Mouse (Mus musculus) limb, embryonic 15.5 days (tissue): ENCODE data around the gene Fam117a. TPM values are rescaled to one million over a fixed set of nuclear protein-coding genes. Genes with fewer than 3 reads are reported as not detected.
A peak's percentile ranks its signal among the peaks of the same experiment; 100 is the strongest.

Source experiments
- ATAC-seq: fragments of 200-750 bp; cut with Nextera tagmentation; 2 replicates; pipeline ENCODE4 v1.8.0; 2017; ENCODE audit warnings: low read depth, moderate TSS enrichment; ENCODE audit not compliant: insufficient number of reproducible peaks, low FRiP score, low TSS enrichment
- H3K27ac ChIP-seq: fragments of 300-500 bp; sonication (generic); 2 replicates; pipeline ENCODE4 v1.5.1; 2015; ENCODE audit warnings: moderate library complexity, mild to moderate bottlenecking, inconsistent platforms
- H3K27me3 ChIP-seq: fragments of 300-500 bp; sonication (generic); 2 replicates; pipeline ENCODE4 v1.6.1; 2015; ENCODE audit warnings: inconsistent platforms
- H3K36me3 ChIP-seq: fragments of 300-500 bp; sonication (generic); 2 replicates; pipeline ENCODE4 v1.6.1; 2015; ENCODE audit warnings: inconsistent platforms
- H3K4me1 ChIP-seq: fragments of 300-500 bp; sonication (generic); 2 replicates; pipeline ENCODE4 v1.6.1; 2015; ENCODE audit warnings: inconsistent platforms
- H3K4me2 ChIP-seq: fragments of 300-500 bp; sonication (generic); 2 replicates; pipeline ENCODE4 v1.6.1; 2015; ENCODE audit warnings: mild to moderate bottlenecking, inconsistent platforms
- H3K4me3 ChIP-seq: fragments of 300-500 bp; sonication (generic); 2 replicates; pipeline ENCODE4 v1.5.1; 2015; ENCODE audit warnings: mild to moderate bottlenecking, inconsistent platforms
- H3K9ac ChIP-seq: fragments of 300-500 bp; sonication (generic); 2 replicates; pipeline ENCODE4 v1.6.1; 2015; ENCODE audit warnings: inconsistent platforms
- H3K9me3 ChIP-seq: fragments of 300-500 bp; sonication (generic); 2 replicates; pipeline ENCODE4 v1.6.1; 2016; ENCODE audit warnings: inconsistent platforms
- WGBS: fragments of 180-500 bp; shearing (Covaris S2); methylation state at CpG from one replicate; pipeline ENCODE4 v1.1.7; 2015; 5-methylcytosine and 5-hydroxymethylcytosine counted together
- polyA plus RNA-seq: library from polyadenylated mRNA; unstranded; fragments of >200 nt; fragmentation: Nextera tagmentation; extraction: Ambion mirVana; gene quantifications from 2 replicates; pipeline ENCODE4 v1.2.1, GENCODE M21; 2015

Gene Fam117a
- polyA plus RNA-seq, 1 experiment from 2014 or later: 14.6 TPM

- peak overlapping the region; percentile 61 for H3K4me2 ChIP-seq
- peak overlapping the region; percentile 64 for H3K9ac ChIP-seq
- 6% methylated on average over 17 of the region's 17 CpGs for WGBS
- no peaks in the 10 kb centered on the region for H3K27me3 ChIP-seq
- ATAC-seq: no peak
- peaks cover 27% of the 10 kb centered on the region for H3K4me1 ChIP-seq
- H3K9me3 ChIP-seq: no peaks in the 10 kb centered on the region
- H3K27ac ChIP-seq: peak overlapping the region; percentile 87
- H3K36me3 ChIP-seq: peaks cover 7% of the 10 kb centered on the region
- peak overlapping the region; percentile 99 for H3K4me3 ChIP-seq
These were observed 26.0 kb upstream of the Fam117a start for GRCm38 (mm10) chr11:95310648-95311424.

GRCm38 (mm10) chr11:95311425-95311807 is 25.4 kb upstream of the Fam117a start:
- ATAC-seq: no peak
- H3K4me1 ChIP-seq: peaks cover 27% of the 10 kb centered on the region
- H3K4me3 ChIP-seq: peak overlapping the region; percentile 99
- no peak overlapping the region for H3K9ac ChIP-seq
- peak overlapping the region; percentile 61 for H3K4me2 ChIP-seq
- H3K9me3 ChIP-seq: no peaks in the 10 kb centered on the region
- H3K27me3 ChIP-seq: no peaks in the 10 kb centered on the region
- H3K27ac ChIP-seq: peak overlapping the region; percentile 87; the same call in 1 of the 2 replicates
- peaks cover 1% of the 10 kb centered on the region; the same call in 1 of the 2 replicates for H3K36me3 ChIP-seq
- 27% methylated on average over 5 of the region's 5 CpGs for WGBS

GRCm38 (mm10) chr11:95315215-95315955 is 21.4 kb upstream of the Fam117a start:
- no peak overlapping the region for H3K4me3 ChIP-seq
- H3K9ac ChIP-seq: no peak overlapping the region
- WGBS: 61% methylated on average over 7 of the region's 7 CpGs
- no peak for ATAC-seq
- no peak overlapping the region for H3K27ac ChIP-seq
- no peaks in the 10 kb centered on the region for H3K27me3 ChIP-seq
- H3K4me1 ChIP-seq: peaks cover 14% of the 10 kb centered on the region
- no peak overlapping the region for H3K4me2 ChIP-seq
- H3K36me3 ChIP-seq: no peaks in the 10 kb centered on the region
- H3K9me3 ChIP-seq: no peaks in the 10 kb centered on the region

GRCm38 (mm10) chr11:95318116-95318515 is 18.7 kb upstream of the Fam117a start:
- WGBS: 89% methylated on average over 9 of the region's 9 CpGs
- Histone ChIP-seq H3K36me3 (no peaks in the 10 kb centered on the region), H3K9ac (no peak overlapping the region), H3K27me3 (no peaks in the 10 kb centered on the region), H3K4me3 (no peak overlapping the region), H3K27ac (no peak overlapping the region), H3K4me2 (no peak overlapping the region), H3K4me1 (0 out of 2 replicates have a peak, but pooled peaks cover 7% of the 10 kb centered on the region), H3K9me3 (no peaks in the 10 kb centered on the region)
- no peak for ATAC-seq

GRCm38 (mm10) chr11:95319506-95319905 is 17.3 kb upstream of the Fam117a start:
- Histone ChIP-seq H3K4me3 (no peak overlapping the region), H3K4me1 (0 out of 2 replicates have a peak, but pooled peaks cover 7% of the 10 kb centered on the region), H3K27ac (no peak overlapping the region), H3K9ac (no peak overlapping the region), H3K36me3 (no peaks in the 10 kb centered on the region), H3K4me2 (no peak overlapping the region), H3K9me3 (no peaks in the 10 kb centered on the region), H3K27me3 (no peaks in the 10 kb centered on the region)
- no peak for ATAC-seq
- whole genome bisulfite sequencing: 33% methylated on average over 1 of the region's 1 CpGs

GRCm38 (mm10) chr11:95320010-95320409 is 16.8 kb upstream of the Fam117a start:
- no peak overlapping the region for H3K4me3 ChIP-seq
- no peak overlapping the region for H3K9ac ChIP-seq
- no peak overlapping the region for H3K27ac ChIP-seq
- 100% methylated on average over 1 of the region's 1 CpGs for WGBS
- no peaks in the 10 kb centered on the region for H3K9me3 ChIP-seq
- no peak overlapping the region for H3K4me2 ChIP-seq
- H3K36me3 ChIP-seq: no peaks in the 10 kb centered on the region
- no peaks in the 10 kb centered on the region for H3K27me3 ChIP-seq
- ATAC-seq: no peak
- H3K4me1 ChIP-seq: 0 out of 2 replicates have a peak, but pooled peaks cover 5% of the 10 kb centered on the region

- Histone ChIP-seq H3K4me2 (no peak overlapping the region), H3K9me3 (no peaks in the 10 kb centered on the region), H3K27me3 (no peaks in the 10 kb centered on the region), H3K4me3 (no peak overlapping the region), H3K4me1 (no peaks in the 10 kb centered on the region), H3K27ac (no peak overlapping the region), H3K36me3 (no peaks in the 10 kb centered on the region), H3K9ac (no peak overlapping the region)
- no peak for ATAC-seq
- 91% methylated on average over 10 of the region's 10 CpGs for WGBS
These were observed 12.6 kb upstream of the Fam117a start for GRCm38 (mm10) chr11:95324181-95324580.

- H3K36me3 ChIP-seq: no peaks in the 10 kb centered on the region
- no peak overlapping the region for H3K4me2 ChIP-seq
- 83% methylated on average over 4 of the region's 4 CpGs for WGBS
- ATAC-seq: no peak
- no peak overlapping the region for H3K27ac ChIP-seq
- no peak overlapping the region for H3K4me3 ChIP-seq
- H3K9me3 ChIP-seq: no peaks in the 10 kb centered on the region
- no peak overlapping the region for H3K9ac ChIP-seq
- H3K4me1 ChIP-seq: no peaks in the 10 kb centered on the region
- H3K27me3 ChIP-seq: no peaks in the 10 kb centered on the region
These were observed 11.0 kb upstream of the Fam117a start for GRCm38 (mm10) chr11:95325832-95326231.

- H3K4me3 ChIP-seq: no peak overlapping the region
- no peak overlapping the region for H3K27ac ChIP-seq
- H3K9ac ChIP-seq: no peak overlapping the region
- no peak for ATAC-seq
- H3K9me3 ChIP-seq: no peaks in the 10 kb centered on the region
- H3K36me3 ChIP-seq: no peaks in the 10 kb centered on the region
- H3K4me2 ChIP-seq: no peak overlapping the region
- H3K4me1 ChIP-seq: no peaks in the 10 kb centered on the region
- H3K27me3 ChIP-seq: no peaks in the 10 kb centered on the region
- 69% methylated on average over 11 of the region's 11 CpGs for WGBS
These were observed 10.6 kb upstream of the Fam117a start for GRCm38 (mm10) chr11:95326243-95326642.

GRCm38 (mm10) chr11:95328629-95329028 is 8.2 kb upstream of the Fam117a start:
- Histone ChIP-seq H3K4me1 (no peaks in the 10 kb centered on the region), H3K27ac (no peak overlapping the region), H3K36me3 (no peaks in the 10 kb centered on the region), H3K9ac (no peak overlapping the region), H3K4me3 (no peak overlapping the region), H3K4me2 (no peak overlapping the region), H3K9me3 (no peaks in the 10 kb centered on the region), H3K27me3 (no peaks in the 10 kb centered on the region)
- ATAC-seq: no peak
- 68% methylated on average over 5 of the region's 5 CpGs for WGBS

- 62% methylated on average over 1 of the region's 1 CpGs for WGBS
These were observed 6.2 kb upstream of the Fam117a start for GRCm38 (mm10) chr11:95330662-95331061.

GRCm38 (mm10) chr11:95333209-95333608 is 3.6 kb upstream of the Fam117a start:
- H3K4me2 ChIP-seq: no peak overlapping the region
- no peak for ATAC-seq
- 54% methylated on average over 4 of the region's 4 CpGs for WGBS
- H3K27me3 ChIP-seq: no peaks in the 10 kb centered on the region
- peaks cover 7% of the 10 kb centered on the region for H3K4me1 ChIP-seq
- H3K36me3 ChIP-seq: no peaks in the 10 kb centered on the region
- no peaks in the 10 kb centered on the region for H3K9me3 ChIP-seq
- H3K9ac ChIP-seq: no peak overlapping the region
- no peak overlapping the region for H3K27ac ChIP-seq
- no peak overlapping the region for H3K4me3 ChIP-seq

More at GRCm38 (mm10) chr11:95330662-95331061, 6.2 kb upstream of the Fam117a start:
- no peak for ATAC-seq
- no peak overlapping the region for H3K4me2 ChIP-seq
- H3K27ac ChIP-seq: no peak overlapping the region
- no peaks in the 10 kb centered on the region for H3K4me1 ChIP-seq
- no peaks in the 10 kb centered on the region for H3K36me3 ChIP-seq
- H3K9me3 ChIP-seq: no peaks in the 10 kb centered on the region
- H3K4me3 ChIP-seq: no peak overlapping the region
- H3K9ac ChIP-seq: no peak overlapping the region
- H3K27me3 ChIP-seq: no peaks in the 10 kb centered on the region
